Mouse (Mus musculus) hindbrain, embryonic 13.5 days (tissue): Measurements from ENCODE around the gene Ifnar1. TPM values are rescaled to one million over a fixed set of nuclear protein-coding genes. Genes with fewer than 3 reads are reported as not detected.
A peak's percentile ranks its signal among the peaks of the same experiment; 100 is the strongest.
"Not testable (repeated sequence)": the region's sequence is repeated elsewhere in the genome, so short reads cannot be mapped to it uniquely, and the experiment has no call there.

ENCODE experiments used
- ATAC-seq: fragments of 200-750 bp; cut with Nextera tagmentation; 2 replicates; pipeline ENCODE4 v1.8.0; 2017; ENCODE audit warnings: moderate TSS enrichment; ENCODE audit not compliant: low FRiP score
- H3K27ac ChIP-seq: fragments of 300-500 bp; sonication (generic); 2 replicates; pipeline ENCODE4 v1.5.1; 2015; ENCODE audit warnings: inconsistent platforms, mild to moderate bottlenecking, moderate library complexity
- H3K27me3 ChIP-seq: fragments of 300-500 bp; sonication (generic); 2 replicates; pipeline ENCODE4 v1.6.1; 2015; ENCODE audit warnings: mild to moderate bottlenecking, inconsistent platforms
- H3K36me3 ChIP-seq: fragments of 300-500 bp; sonication (generic); 2 replicates; pipeline ENCODE4 v1.6.1; 2015; ENCODE audit warnings: mild to moderate bottlenecking, inconsistent platforms
- H3K4me1 ChIP-seq: fragments of 300-500 bp; sonication (generic); replicated peaks from 2 replicates; pipeline ENCODE4 v1.6.1; 2015; ENCODE audit warnings: inconsistent platforms
- H3K4me2 ChIP-seq: fragments of 300-500 bp; sonication (generic); 2 replicates; pipeline ENCODE4 v1.6.1; 2015; ENCODE audit warnings: inconsistent platforms, mild to moderate bottlenecking, moderate library complexity
- H3K4me3 ChIP-seq: fragments of 300-500 bp; sonication (generic); 2 replicates; pipeline ENCODE4 v1.5.1; 2015; ENCODE audit warnings: mild to moderate bottlenecking, inconsistent platforms
- H3K9ac ChIP-seq: fragments of 300-500 bp; sonication (generic); 2 replicates; pipeline ENCODE4 v1.6.1; 2015; ENCODE audit warnings: mild to moderate bottlenecking, inconsistent platforms
- H3K9me3 ChIP-seq: fragments of 300-500 bp; sonication (generic); 2 replicates; pipeline ENCODE4 v1.6.1; 2016; ENCODE audit warnings: inconsistent platforms
- WGBS: fragments of 180-500 bp; shearing (Covaris S2); methylation state at CpG from one replicate; pipeline ENCODE4 v1.1.7; 2015; 5-methylcytosine and 5-hydroxymethylcytosine counted together
- polyA plus RNA-seq: library from polyadenylated mRNA; unstranded; fragments of >200 nt; fragmentation: Nextera tagmentation; extraction: Ambion mirVana; gene quantifications from 2 replicates; pipeline ENCODE4 v1.2.1, GENCODE M21; 2015

The Ifnar1 gene
- 48.4 and 53.5 TPM in 2 replicates for polyA plus RNA-seq

GRCm38 (mm10) chr16:91484808-91485700 lies at the start of gene Ifnar1:
Gene Ifnar1 (plus strand): TSS chr16:91485238.
- peak within 1 kb of the TSS; percentile 97 for H3K27ac ChIP-seq
- peaks cover 31% of the 10 kb centered on the region for H3K4me1 ChIP-seq
- H3K27me3 ChIP-seq: no peaks in the 10 kb centered on the region
- peak within 1 kb of the TSS; percentile 76 for H3K4me2 ChIP-seq
- WGBS: under 1% methylated on average over 63 of the region's 68 CpGs
- no peaks in the 10 kb centered on the region for H3K9me3 ChIP-seq
- H3K9ac ChIP-seq: peak within 1 kb of the TSS; percentile 99
- H3K36me3 ChIP-seq: peaks cover 18% of the 10 kb centered on the region
- peak; percentile 99 for ATAC-seq
- H3K4me3 ChIP-seq: peak within 1 kb of the TSS; percentile 96

GRCm38 (mm10) chr16:91438081-91438480 lies 47.0 kb upstream of the Ifnar1 start:
- 74% methylated on average over 3 of the region's 3 CpGs for WGBS
- H3K27me3 ChIP-seq: no peaks in the 10 kb centered on the region
- no peak for ATAC-seq

GRCm38 (mm10) chr16:91438599-91438998 lies 46.4 kb upstream of the Ifnar1 start:
- 90% methylated on average over 1 of the region's 1 CpGs for WGBS
- not testable (repeated sequence) for H3K4me3 ChIP-seq, H3K36me3 ChIP-seq, H3K9ac ChIP-seq, H3K27me3 ChIP-seq, ATAC-seq, H3K4me1 ChIP-seq, H3K4me2 ChIP-seq, H3K27ac ChIP-seq, H3K9me3 ChIP-seq

More at GRCm38 (mm10) chr16:91438081-91438480, 47.0 kb upstream of the Ifnar1 start:
- no peaks in the 10 kb centered on the region for H3K9me3 ChIP-seq
- H3K36me3 ChIP-seq: no peaks in the 10 kb centered on the region
- no peak overlapping the region for H3K27ac ChIP-seq
- no peak overlapping the region for H3K4me2 ChIP-seq
- no peak overlapping the region for H3K4me3 ChIP-seq
- no peaks in the 10 kb centered on the region for H3K4me1 ChIP-seq
- no peak overlapping the region for H3K9ac ChIP-seq

GRCm38 (mm10) chr16:91441366-91441765 lies 43.7 kb upstream of the Ifnar1 start:
- ATAC-seq: no peak
- Histone ChIP-seq H3K27ac (no peak overlapping the region), H3K4me3 (no peak overlapping the region), H3K9ac (no peak overlapping the region), H3K36me3 (no peaks in the 10 kb centered on the region), H3K4me2 (no peak overlapping the region), H3K27me3 (no peaks in the 10 kb centered on the region), H3K4me1 (no peaks in the 10 kb centered on the region), H3K9me3 (no peaks in the 10 kb centered on the region)
- 64% methylated on average over 7 of the region's 7 CpGs for WGBS

GRCm38 (mm10) chr16:91441811-91442240 lies 43.2 kb upstream of the Ifnar1 start:
- no peaks in the 10 kb centered on the region for H3K27me3 ChIP-seq
- H3K9ac ChIP-seq: no peak overlapping the region
- WGBS: 85% methylated on average over 7 of the region's 7 CpGs
- no peak overlapping the region for H3K4me2 ChIP-seq
- ATAC-seq: no peak
- no peak overlapping the region for H3K27ac ChIP-seq
- no peak overlapping the region for H3K4me3 ChIP-seq
- H3K36me3 ChIP-seq: no peaks in the 10 kb centered on the region
- no peaks in the 10 kb centered on the region for H3K4me1 ChIP-seq
- no peaks in the 10 kb centered on the region for H3K9me3 ChIP-seq

GRCm38 (mm10) chr16:91442446-91442845 lies 42.6 kb upstream of the Ifnar1 start:
- 69% methylated on average over 4 of the region's 4 CpGs for WGBS
- no peaks in the 10 kb centered on the region for H3K4me1 ChIP-seq
- H3K4me3 ChIP-seq: no peak overlapping the region
- no peak overlapping the region for H3K4me2 ChIP-seq
- H3K27me3 ChIP-seq: no peaks in the 10 kb centered on the region
- no peaks in the 10 kb centered on the region for H3K36me3 ChIP-seq
- no peak overlapping the region for H3K27ac ChIP-seq
- H3K9me3 ChIP-seq: no peaks in the 10 kb centered on the region
- no peak for ATAC-seq
- no peak overlapping the region for H3K9ac ChIP-seq

GRCm38 (mm10) chr16:91443211-91443611 lies 41.8 kb upstream of the Ifnar1 start:
- Histone ChIP-seq H3K4me2 (no peak overlapping the region), H3K4me3 (no peak overlapping the region), H3K9ac (no peak overlapping the region), H3K27me3 (no peaks in the 10 kb centered on the region), H3K27ac (no peak overlapping the region), H3K36me3 (no peaks in the 10 kb centered on the region), H3K9me3 (no peaks in the 10 kb centered on the region), H3K4me1 (no peaks in the 10 kb centered on the region)
- ATAC-seq: no peak
- 87% methylated on average over 8 of the region's 8 CpGs for WGBS

GRCm38 (mm10) chr16:91444847-91445246 lies 40.2 kb upstream of the Ifnar1 start:
- Histone ChIP-seq H3K4me1 (no peaks in the 10 kb centered on the region), H3K27me3 (no peaks in the 10 kb centered on the region), H3K36me3 (no peaks in the 10 kb centered on the region), H3K4me3 (no peak overlapping the region), H3K9ac (no peak overlapping the region), H3K4me2 (no peak overlapping the region), H3K9me3 (no peaks in the 10 kb centered on the region), H3K27ac (no peak overlapping the region)
- 90% methylated on average over 4 of the region's 4 CpGs for WGBS
- no peak for ATAC-seq

- Histone ChIP-seq H3K4me1 (no peaks in the 10 kb centered on the region), H3K9me3 (no peaks in the 10 kb centered on the region), H3K4me2 (no peak overlapping the region), H3K27me3 (no peaks in the 10 kb centered on the region), H3K36me3 (no peaks in the 10 kb centered on the region), H3K4me3 (no peak overlapping the region), H3K9ac (no peak overlapping the region), H3K27ac (no peak overlapping the region)
- ATAC-seq: no peak
- WGBS: 82% methylated on average over 5 of the region's 5 CpGs
Measured at GRCm38 (mm10) chr16:91445566-91445965, 39.5 kb upstream of the Ifnar1 start.

GRCm38 (mm10) chr16:91446778-91447511 lies 38.1 kb upstream of the Ifnar1 start:
- Histone ChIP-seq H3K9me3 (no peaks in the 10 kb centered on the region), H3K27ac (no peak overlapping the region), H3K27me3 (no peaks in the 10 kb centered on the region), H3K4me1 (no peaks in the 10 kb centered on the region), H3K9ac (no peak overlapping the region), H3K4me2 (no peak overlapping the region), H3K36me3 (no peaks in the 10 kb centered on the region), H3K4me3 (no peak overlapping the region)
- ATAC-seq: no peak
- 74% methylated on average over 8 of the region's 8 CpGs for WGBS

- no peaks in the 10 kb centered on the region for H3K4me1 ChIP-seq
- no peak overlapping the region for H3K4me3 ChIP-seq
- no peak for ATAC-seq
- H3K9me3 ChIP-seq: no peaks in the 10 kb centered on the region
- WGBS: 90% methylated on average over 6 of the region's 6 CpGs
- H3K36me3 ChIP-seq: no peaks in the 10 kb centered on the region
- H3K9ac ChIP-seq: no peak overlapping the region
- H3K27me3 ChIP-seq: no peaks in the 10 kb centered on the region
- H3K27ac ChIP-seq: no peak overlapping the region
- no peak overlapping the region for H3K4me2 ChIP-seq
Measured at GRCm38 (mm10) chr16:91447512-91447900, 37.5 kb upstream of the Ifnar1 start.

GRCm38 (mm10) chr16:91448088-91448487 lies 37.0 kb upstream of the Ifnar1 start:
- Histone ChIP-seq H3K9ac (no peak overlapping the region), H3K27me3 (no peaks in the 10 kb centered on the region), H3K4me3 (no peak overlapping the region), H3K27ac (no peak overlapping the region), H3K36me3 (no peaks in the 10 kb centered on the region), H3K4me1 (no peaks in the 10 kb centered on the region), H3K9me3 (no peaks in the 10 kb centered on the region), H3K4me2 (no peak overlapping the region)
- ATAC-seq: no peak
- 97% methylated on average over 5 of the region's 5 CpGs for WGBS
